Comparison of ENCODE assay signal across 12 mouse cellular contexts in the genomic region with DNA sequence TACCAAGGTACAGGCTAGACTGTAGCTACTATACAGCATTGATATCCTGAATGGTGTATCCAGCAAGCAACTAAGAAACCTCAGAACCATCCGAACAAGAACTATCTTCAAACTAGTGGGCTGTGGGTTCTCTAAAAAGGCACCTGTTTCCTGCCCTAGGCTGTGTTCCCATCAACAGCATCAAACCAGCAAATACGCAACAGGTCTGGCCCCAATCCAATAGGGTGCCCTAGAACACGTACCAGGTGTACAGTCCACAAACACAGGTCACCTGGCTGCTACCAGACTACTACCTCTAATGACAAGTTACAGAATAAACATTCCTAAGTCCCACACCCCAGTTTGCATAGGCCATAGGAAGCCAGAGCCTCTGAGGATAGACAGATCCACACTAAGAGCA.
"Had no signal": no experiment of that assay in that cellular context is flagged by ENCODE, and none has a peak within 500 bp of the region (broad histone marks: within the 10 kb centered on the region; RNA-seq: fewer than 3 reads in every experiment).

No protein-coding gene starts in this region.

- H3K4me2 ChIP-seq: limb, embryonic 15.5 days; liver, embryonic 15.5 days; lung, embryonic 14.5 days; midbrain, embryonic 12.5 days; neural tube, embryonic 15.5 days had no signal

- ATAC-seq: inflammation-experienced regulatory T-cells, adult 6 months; intestine, postnatal 0 days; midbrain, embryonic 16.5 days had no signal

- DNase-seq: right cerebral cortex, postnatal 25 days had no signal

- H3K4me3 ChIP-seq: left cerebral cortex, adult 2 months; limb, embryonic 15.5 days; liver, embryonic 15.5 days; megakaryocyte, embryonic 14.5 days; midbrain, embryonic 12.5 days; neural tube, embryonic 15.5 days had no signal

- H3K9ac ChIP-seq: limb, embryonic 15.5 days; liver, embryonic 15.5 days; lung, embryonic 14.5 days; midbrain, embryonic 12.5 days; neural tube, embryonic 15.5 days had no signal

- H3K9me3 ChIP-seq: limb, embryonic 15.5 days; liver, embryonic 15.5 days; megakaryocyte, embryonic 14.5 days; midbrain, embryonic 12.5 days; neural tube, embryonic 15.5 days had no signal

- H3K4me1 ChIP-seq: liver, embryonic 15.5 days had no signal

- H3K36me3 ChIP-seq: neural tube, embryonic 15.5 days had no signal

- H3K27ac ChIP-seq: left cerebral cortex, adult 2 months; limb, embryonic 15.5 days; liver, embryonic 15.5 days; macrophage; midbrain, embryonic 12.5 days had no signal

- H3K27me3 ChIP-seq: limb, embryonic 15.5 days; liver, embryonic 15.5 days; megakaryocyte, embryonic 14.5 days; midbrain, embryonic 12.5 days; neural tube, embryonic 15.5 days had no signal
